Mouse (Mus musculus): ENCODE measurements around the gene Abhd2. TPM values are rescaled to one million over a fixed set of nuclear protein-coding genes. Genes with fewer than 3 reads are reported as not detected.
"Not testable (repeated sequence)": the region's sequence is repeated elsewhere in the genome, so short reads cannot be mapped to it uniquely, and the experiment has no call there.

Gene Abhd2
- total RNA-seq, 2 experiments from 2014 or later = 6.1 to 7.1 TPM

GRCm38 (mm10) chr7:79266228-79266627, 6.8 kb upstream of the Abhd2 start:
- DNase-seq = no peak

- DNase-seq = no peak
Observed at GRCm38 (mm10) chr7:79267690-79268388, 5.2 kb upstream of the Abhd2 start.

GRCm38 (mm10) chr7:79268897-79269296, 4.1 kb upstream of the Abhd2 start:
- DNase-seq = no peak

DNA sequence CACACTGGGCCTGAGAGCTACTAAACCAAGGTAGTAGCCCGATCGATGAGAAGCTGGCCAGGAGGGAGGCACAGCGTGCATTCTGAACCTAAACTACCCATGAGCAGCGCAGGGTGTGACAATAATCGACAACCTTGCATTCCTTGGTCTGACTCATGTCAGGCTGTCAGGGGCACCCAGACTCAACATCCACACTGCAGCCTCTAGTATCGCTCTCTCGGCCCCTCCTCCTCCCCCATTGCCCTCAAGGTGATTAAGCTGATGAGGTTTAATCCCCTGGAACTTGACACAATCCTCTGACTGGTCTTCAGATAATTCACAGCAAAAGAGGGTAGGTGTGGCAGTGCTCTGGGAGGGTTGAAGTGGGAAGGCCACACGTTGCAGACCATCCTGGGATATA, 3.6 kb upstream of the Abhd2 start:
- DNase-seq = no peak

DNA sequence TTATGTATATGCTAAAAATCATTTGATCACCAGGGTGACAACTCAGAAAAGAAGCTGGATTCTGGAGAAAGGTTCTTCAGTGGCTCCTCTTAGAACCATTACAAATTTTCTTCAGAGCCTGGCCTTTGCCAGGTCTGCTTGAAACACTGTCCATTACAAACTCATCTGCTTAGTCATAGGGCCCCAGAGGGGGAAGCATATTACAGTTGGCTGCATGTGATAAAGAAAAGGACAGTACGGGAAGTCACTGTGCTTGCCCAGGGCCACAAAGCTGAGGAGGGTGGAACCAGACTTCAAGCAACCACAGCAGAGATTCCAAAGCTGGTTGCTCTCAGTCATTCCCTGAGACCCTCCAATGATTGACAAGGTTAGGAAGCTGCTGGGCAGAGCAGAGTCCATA, 3.1 kb upstream of the Abhd2 start:
- peak; percentile 63 for DNase-seq

- DNase-seq = no peak
Observed at GRCm38 (mm10) chr7:79270961-79271387, 2.0 kb upstream of the Abhd2 start.

GRCm38 (mm10) chr7:79271861-79272788, 874 bp upstream of the Abhd2 start:
- DNase-seq = peak; percentile 12

DNA sequence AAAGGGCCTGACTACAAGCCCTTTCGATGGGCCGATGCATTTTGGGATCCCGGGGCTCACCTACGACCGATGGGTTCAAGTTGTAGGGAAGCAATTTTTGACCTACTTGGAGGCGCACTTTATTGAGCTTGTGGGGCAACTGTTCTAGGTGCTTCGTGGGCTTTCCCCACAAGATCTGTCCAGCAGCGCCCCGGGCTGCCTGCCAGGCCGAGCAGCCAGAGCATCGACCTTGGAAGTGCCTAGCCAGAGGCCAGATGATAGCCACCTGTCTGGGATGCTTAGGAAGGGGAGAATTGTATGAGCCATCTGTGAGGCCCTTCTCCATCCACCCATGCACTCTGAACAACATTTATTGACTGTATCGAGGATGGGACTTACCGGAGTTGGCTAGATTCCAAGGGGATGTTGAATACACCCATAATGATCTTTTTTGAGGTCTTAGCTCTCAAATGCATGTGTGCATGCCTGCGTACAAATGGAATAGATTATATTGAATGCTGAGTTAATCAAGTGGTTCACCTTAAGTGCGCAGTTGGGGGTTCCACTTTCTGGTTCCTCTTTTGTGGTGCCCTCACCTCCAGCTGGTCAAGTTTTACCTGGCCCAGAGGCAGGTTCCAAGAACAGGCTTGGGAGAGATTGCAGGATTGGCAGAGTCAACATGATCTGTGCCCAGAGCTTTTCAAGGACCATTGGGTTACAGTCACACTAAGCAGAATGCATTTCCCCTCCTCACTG, 906 bp downstream of the Abhd2 start:
- DNase-seq = peak; percentile 29

DNA sequence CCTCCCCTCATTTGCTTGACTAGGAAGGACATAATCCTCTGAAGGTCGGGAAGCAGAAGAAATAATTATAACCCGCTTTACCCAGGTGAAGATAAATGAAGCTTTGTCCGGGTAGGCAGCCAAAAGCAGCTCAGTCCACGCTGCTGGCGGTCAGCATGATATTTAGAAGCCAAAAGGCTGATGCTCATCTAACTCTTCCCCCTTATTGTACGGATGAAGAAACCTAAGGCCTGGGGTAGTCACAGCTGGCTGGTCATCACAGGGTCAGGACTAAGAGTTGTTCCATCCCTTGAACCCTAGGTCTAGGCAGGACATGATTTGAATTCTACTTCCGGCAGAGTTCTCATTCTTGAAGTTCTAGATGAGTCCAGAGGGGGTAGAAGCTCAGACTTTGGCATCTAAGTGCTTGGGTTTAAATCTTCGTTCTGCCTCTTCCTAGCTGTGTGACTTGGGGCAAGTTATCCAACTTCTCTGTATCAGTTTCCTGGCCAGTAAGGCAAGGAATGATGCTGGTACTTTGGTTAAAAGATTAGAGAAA, 1.5 kb downstream of the Abhd2 start:
- DNase-seq = no peak

GRCm38 (mm10) chr7:79275345-79275744, 2.3 kb downstream of the Abhd2 start:
- no peak for DNase-seq

- DNase-seq = no peak
Observed at GRCm38 (mm10) chr7:79278432-79278831, 5.4 kb downstream of the Abhd2 start.

DNA sequence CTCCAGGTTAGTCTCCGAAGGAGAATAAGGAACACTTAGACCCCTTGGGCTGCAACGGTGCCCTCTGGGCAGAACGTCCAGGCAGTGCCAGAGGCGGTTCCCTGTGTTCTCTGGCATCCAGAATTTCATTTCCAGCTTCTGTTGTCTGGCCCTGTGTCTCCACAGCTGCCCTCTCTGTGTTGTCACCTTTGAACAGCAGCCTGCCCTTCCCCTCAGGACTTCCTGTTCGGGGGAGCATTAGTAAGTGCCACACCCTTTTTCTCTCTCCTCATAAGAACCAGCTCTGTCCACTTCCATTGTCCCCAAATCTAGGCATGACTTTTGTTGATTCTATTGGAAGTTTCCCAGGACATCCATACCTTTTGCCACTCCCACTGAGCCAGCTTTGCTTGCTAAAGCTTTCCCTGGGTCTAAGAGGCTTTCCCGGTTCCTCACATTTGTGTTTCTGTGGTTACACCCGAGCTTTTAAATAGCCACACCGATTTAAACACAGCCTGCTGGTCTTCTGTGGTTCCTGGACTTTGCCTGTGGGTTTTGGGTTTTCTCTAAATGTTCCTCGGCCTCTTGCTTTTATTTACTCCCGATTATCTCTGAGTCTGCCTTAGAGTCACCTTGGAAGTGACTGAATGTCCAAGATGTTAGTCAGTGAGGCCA, 6.5 kb downstream of the Abhd2 start:
- DNase-seq = peak; percentile 24

GRCm38 (mm10) chr7:79282883-79283670, 10.1 kb downstream of the Abhd2 start:
- DNase-seq = no peak

- not testable (repeated sequence) for DNase-seq
Observed at GRCm38 (mm10) chr7:79283671-79283941, 10.6 kb downstream of the Abhd2 start.

- DNase-seq = no peak
Observed at GRCm38 (mm10) chr7:79284160-79284888, 11.3 kb downstream of the Abhd2 start.

- DNase-seq = no peak
Observed at GRCm38 (mm10) chr7:79284889-79285280, 11.9 kb downstream of the Abhd2 start.

DNA sequence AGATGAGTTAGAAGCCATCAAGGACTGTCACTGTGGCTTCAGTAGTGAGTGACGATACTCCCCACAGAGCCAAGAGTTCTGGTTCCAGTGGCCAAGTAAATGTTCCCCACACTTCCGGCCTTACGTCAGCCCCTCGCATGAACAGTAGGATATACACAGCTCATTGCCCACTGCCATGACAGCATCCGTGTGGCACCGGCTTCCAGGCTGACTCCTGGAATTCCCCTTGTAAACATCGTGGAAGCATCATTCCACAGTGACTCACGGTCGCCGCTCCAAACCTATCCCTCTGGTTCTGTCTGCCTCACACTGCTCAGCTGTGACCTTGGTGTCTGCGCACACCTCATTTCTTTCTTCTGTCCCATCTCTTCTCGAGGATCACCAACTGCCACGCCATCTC, 12.4 kb downstream of the Abhd2 start:
- DNase-seq = no peak

DNA sequence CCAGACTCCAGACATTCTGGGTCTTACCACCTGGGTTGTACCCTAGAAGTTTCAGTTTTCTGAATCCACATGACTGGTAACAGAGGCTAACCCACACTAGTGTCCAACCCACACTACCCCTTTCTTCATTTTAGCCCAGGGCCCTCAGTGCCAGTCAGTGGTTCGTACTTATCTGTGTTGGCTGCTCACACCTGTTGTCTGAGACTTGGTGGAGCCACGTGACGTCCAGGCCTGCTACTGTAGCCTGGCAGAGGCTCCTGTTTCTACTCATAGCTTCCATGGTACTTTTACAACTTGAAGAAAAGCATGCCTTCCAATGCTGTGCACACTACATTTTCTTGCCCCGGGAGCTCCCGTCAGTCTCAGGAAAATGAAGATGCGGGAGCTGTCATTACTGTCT, 14.2 kb downstream of the Abhd2 start:
- no peak for DNase-seq

- DNase-seq = no peak
Observed at GRCm38 (mm10) chr7:79287928-79288327, 14.9 kb downstream of the Abhd2 start.

GRCm38 (mm10) chr7:79288422-79288821, 15.4 kb downstream of the Abhd2 start:
- DNase-seq = no peak
